Mouse (Mus musculus): ENCODE data around the gene Nanog. TPM values are rescaled to one million over a fixed set of nuclear protein-coding genes. Genes with fewer than 3 reads are reported as not detected.
A peak's percentile ranks its signal among the peaks of the same experiment; 100 is the strongest.
"Not testable (repeated sequence)": the region's sequence is repeated elsewhere in the genome, so short reads cannot be mapped to it uniquely, and the experiment has no call there.

The Nanog gene
- not detected for total RNA-seq (2021)
- long read RNA-seq, experiment 1: 0 reads
- long read RNA-seq, experiment 2: 0 reads

DNA sequence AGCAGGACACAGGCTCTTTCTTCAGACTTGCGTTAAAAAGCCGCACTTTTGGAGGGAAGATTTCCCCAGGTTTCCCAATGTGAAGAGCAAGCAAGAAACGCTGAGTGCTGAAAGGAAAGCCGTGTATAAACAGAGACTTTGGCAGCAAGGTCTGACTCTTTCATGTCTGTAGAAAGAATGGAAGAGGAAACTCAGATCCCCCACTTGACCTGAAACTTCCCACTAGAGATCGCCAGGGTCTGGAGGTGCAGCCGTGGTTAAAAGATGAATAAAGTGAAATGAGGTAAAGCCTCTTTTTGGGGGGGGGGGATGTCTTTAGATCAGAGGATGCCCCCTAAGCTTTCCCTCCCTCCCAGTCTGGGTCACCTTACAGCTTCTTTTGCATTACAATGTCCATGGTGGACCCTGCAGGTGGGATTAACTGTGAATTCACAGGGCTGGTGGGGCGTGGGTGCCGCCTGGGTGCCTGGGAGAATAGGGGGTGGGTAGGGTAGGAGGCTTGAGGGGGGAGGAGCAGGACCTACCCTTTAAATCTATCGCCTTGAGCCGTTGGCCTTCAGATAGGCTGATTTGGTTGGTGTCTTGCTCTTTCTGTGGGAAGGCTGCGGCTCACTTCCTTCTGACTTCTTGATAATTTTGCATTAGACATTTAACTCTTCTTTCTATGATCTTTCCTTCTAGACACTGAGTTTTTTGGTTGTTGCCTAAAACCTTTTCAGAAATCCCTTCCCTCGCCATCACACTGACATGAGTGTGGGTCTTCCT, at the start of gene Nanog:
Gene Nanog, plus strand, starts transcription at position 454 of the 765 bp plus-strand sequence.
- DNase-seq (ENCODE audit: low spot score in 2 of 2): no peak

DNA sequence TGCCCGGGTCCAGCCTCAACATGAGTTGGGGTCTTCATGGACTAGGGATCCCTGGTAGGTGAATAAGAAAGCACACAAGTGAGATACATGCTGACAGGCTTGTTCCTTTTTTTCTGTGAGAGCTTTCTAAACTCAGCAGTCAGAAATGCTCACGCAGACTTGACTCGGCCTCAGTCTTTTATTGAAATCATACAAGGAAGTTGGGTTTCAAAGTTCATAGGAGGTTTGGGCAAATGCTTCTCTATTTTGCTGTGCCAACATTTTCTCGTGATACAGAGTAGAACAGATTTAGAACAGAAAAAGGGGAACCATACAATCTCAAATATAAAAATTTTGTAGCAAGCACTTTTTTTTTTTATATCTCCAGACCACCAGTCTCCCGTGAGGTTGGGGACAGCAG, 49.7 kb upstream of the Nanog start:
- no peak for DNase-seq (ENCODE audit: low spot score in 2 of 2)

DNA sequence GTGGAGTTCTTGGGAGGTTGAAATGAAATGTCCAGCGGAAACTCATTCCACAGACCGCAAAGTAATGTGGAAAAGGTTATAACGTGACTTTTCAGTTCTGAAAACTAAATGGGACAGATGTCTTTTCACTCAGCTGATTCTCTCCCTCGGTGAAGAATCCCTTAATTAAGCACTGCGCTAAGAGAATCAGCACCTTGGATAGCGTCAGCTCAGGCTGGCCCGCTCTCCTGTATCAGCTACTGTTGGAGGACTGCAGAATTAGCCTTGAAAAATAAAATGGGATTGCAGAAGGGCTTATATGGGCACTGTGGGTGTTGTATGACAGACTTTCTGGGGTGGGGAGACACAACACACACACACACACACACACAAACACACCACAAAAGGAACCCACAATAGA, 47.7 kb upstream of the Nanog start:
- DNase-seq (ENCODE audit: low spot score in 2 of 2): no peak

DNA sequence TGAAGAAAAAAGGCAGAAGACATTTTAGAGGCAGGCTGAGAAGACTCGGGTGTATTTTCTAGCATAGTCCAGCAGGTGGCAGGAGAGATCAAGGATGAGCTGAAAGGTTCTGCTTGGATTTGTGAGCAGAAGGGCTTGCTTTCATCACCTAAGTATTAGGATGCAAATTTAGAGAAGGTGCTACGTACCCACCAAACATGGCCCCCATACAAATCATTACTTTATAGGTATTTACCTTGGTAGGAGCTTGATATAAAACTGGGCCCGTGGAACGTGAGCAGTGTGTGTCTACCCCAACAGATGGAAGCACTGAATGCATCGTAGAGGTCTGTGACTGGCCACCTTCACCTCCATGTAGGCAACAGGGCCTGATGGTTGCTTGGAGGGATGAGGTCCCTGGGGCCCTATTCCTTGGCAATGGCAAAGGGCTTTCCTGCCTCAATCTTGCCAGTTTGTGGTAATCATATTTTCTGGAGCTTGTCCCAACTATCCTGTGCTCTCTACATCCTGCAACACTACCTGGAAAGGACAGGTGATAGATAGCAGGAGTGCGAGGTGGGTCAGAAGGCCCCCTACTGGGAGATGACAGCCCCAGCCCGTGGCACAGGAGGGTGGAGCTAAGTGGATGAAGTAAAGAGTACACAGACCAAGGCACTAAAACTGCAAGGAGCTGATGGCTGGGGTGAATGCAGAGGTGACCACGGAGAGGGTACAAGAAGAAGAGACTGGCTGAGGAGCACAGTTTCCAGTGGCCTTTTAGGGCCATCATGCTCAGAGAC, 46.5 kb upstream of the Nanog start:
- DNase-seq (ENCODE audit: low spot score in 2 of 2): peak in 1 of 2 experiments; percentile 20

DNA sequence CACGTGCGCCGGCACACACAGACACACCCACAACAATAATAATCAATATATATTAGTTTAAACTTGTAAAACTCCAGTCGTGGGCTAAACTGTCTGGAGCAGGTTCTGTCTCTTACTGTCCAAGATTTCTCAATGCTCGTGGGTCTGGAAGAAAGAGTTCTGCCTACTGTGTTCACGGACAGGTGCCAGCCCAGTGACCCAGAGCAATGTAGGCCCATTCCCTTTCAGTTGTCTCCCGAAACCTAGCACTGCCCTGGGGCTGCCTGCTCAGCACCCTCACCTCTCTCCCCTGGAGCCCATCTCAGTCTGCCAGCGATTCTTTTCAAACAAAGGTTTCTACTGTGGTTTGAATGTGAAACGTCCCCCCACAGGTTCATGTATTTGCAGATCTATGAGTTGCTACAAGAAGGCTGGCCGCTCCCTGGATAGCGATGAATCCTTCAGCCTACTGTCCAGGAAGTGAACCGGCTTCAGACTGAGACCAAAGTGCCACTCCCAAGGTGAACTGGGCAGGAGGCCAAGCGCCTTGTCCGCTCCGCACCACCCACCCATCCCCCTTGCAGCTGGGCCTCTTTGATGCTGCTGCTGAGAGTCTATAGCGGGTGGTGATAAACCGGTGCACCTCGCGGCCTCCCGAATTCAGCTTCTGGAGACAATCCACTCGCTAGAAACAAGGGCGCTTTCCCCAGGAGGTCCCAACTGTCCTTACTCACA, 44.6 kb upstream of the Nanog start:
- DNase-seq (ENCODE audit: low spot score in 2 of 2): no peak

DNA sequence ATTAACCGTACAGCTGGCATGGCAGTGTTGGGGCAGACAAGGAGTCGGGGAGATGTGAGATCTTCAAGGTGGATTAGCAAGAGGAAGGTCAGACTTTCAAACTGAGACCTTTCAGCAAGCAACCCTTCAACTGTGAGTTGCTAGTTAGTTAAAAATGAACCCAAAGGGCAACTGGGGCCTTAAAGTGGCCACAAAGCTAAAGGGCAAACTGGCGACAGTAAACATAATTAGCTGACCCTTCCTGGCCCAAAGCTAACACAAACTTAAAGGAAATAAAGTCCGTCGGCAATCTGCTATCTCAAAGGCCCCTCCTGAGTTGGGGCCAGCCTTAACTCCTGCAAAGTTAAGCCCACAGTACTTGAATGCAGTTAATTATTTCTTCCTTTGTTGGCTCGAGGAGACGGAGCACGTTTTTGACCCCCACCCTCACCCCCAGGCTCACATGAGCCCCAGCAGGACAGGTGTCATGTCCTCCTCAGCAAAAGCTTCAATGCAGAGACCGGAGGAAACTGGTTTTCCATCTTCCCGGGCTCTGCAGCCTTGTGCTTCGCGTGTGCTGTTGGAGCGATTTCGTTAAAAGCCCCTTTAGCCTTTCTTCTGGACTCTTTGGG, 43.6 kb upstream of the Nanog start:
- no peak for DNase-seq (ENCODE audit: low spot score in 2 of 2)

DNA sequence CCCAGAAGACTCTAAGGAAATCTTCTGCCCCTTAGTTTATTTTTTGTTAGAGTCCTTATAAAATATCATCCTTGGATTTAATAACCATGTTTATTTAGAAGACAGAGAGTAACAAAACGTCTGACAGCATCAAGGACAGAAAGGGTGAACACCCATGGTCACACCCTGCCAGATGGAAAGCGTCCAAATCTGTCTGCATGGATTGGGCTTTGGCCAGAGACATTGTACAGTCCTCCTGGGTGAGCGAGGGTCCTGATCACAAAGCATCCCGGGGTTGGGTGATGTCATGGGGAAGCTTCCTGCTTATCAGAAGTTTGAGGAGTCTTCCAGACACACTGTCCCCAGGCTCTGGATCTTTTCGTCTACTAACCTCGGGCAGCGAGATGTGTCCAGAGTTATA, 41.4 kb upstream of the Nanog start:
- DNase-seq (ENCODE audit: low spot score in 2 of 2): no peak

DNA sequence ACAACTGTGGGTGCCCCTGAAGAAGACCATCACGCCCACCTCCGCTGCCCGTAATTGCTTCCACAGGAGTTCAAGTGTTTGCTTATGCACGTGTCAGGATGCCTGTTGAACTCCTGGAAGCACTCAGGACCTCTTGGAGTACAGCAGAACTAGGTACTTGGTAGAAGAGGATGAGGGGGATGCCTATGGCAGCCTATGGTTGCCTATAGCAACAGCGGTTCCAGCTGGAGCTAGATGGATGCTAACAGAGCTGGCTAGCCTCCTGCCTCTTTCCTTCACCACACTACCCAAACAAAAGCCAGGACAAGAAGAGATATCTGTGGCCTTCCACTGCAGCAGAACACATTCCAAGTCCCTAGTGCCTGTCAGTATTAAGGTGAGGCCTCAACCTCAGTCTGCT, 39.6 kb upstream of the Nanog start:
- DNase-seq (ENCODE audit: low spot score in 2 of 2): no peak

DNA sequence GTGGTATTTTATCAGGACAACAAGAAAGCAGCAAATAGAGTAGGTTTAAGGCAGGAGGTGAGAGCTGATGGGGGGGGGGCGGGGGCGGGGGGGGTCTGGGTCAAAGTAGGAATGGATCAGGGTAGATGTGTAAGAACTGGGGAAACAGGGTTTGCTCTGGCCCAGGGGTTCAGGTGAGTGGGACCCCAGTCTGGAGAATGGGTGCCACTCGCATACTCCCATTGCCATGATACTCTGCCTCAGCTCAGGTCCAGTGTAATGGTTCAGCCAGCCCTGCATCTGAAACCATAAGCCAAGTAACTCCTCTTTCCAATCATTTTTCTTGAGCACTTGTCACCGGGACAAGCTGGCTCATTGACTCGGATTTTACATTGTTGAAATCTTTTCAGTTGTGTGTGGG, 38.5 kb upstream of the Nanog start:
- no peak for DNase-seq (ENCODE audit: low spot score in 2 of 2)

DNA sequence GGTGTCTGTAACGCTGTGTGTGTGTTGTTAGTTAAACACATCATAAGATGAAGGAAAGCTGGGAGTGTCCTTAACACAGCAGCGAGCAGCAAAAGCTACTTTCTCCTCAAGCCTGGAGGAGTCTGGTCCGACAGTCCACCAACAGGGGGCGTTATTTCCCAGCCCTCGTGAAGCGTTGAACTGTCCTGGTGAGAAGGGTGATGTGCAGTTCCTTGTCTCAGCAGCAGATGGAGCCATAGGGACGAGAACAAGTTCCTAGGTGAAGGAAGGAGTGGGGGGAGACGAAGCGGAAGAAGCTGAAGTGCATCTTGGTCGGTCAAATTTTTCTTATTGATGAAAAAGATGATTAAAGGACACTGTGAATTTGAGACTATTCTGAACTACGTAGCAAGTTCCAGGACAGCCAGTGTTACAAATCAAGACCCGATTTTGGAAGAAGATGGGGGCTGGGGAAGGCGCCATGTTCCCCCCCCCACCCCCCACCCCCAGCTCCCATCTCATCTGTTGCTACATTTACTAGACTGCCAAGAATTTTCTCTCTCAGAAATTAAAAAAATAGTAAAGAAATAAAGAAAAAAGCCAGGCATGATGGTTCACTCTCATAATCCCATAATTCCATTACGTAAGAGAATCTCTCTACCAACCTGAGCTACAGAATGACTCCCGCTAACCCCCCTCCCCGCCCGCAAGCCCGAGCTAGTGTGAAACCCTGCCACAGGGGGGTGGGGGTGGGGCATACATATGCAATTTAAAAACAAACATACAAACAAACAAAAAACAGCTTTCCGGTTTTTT, 37.7 kb upstream of the Nanog start:
- peak; percentile 80 to 84 for DNase-seq (ENCODE audit: low spot score in 2 of 2)

DNA sequence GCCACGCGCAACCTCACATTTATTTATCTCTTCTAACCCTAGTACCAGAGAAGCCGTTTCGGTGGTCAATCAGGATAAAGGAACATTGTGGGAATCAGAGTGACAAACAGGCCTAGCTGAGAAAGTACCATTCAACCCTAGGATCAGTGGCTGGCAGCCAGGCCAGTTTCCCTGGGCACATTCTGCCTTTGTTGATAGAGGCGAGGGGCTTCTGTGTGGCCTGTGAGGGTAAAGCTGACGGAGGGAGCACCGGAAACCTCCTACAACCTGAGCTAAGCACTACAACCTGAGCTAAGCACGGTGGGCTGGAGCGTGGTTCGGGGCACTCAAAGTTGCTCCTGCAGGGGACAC, 37.1 kb upstream of the Nanog start:
- DNase-seq (ENCODE audit: low spot score in 2 of 2): no peak

DNA sequence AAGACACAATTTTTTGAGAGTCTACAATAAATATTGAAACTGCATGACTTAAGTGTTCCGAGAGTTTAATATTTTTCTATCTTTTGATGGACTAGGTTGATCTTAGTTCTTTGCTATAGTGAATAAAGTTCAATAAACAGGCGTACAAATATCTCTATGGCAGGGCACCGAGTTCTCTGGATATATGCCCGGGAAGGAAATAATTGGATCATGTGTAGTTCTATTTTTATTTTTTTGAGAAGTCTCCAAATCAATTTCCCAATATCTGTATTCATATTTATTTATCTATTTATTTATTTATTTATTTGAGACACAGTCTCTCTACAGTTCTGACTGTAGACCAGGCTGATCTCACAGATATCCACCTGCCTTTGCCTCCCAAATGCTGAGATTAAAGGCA, 36.4 kb upstream of the Nanog start:
- no peak for DNase-seq (ENCODE audit: low spot score in 2 of 2)

DNA sequence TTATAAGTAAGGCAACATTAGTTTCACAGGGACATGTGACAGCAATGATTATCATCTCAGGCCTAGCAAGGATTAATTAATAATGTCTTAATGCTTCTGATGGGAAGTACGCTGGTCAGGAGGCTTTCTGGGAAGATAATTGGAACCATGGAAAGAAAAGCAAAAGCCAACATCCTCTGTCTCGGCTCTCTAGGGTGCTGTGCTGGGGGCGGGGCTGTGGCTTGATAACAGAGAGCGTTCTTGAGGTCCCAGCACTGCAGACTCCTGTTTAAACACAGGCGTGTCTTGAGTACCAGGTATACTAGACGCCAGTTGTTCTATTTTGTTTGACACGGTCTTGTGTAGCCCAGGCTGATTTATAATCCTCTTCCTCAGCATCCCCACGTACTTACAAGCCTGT, 34.5 kb upstream of the Nanog start:
- DNase-seq (ENCODE audit: low spot score in 2 of 2): no peak

DNA sequence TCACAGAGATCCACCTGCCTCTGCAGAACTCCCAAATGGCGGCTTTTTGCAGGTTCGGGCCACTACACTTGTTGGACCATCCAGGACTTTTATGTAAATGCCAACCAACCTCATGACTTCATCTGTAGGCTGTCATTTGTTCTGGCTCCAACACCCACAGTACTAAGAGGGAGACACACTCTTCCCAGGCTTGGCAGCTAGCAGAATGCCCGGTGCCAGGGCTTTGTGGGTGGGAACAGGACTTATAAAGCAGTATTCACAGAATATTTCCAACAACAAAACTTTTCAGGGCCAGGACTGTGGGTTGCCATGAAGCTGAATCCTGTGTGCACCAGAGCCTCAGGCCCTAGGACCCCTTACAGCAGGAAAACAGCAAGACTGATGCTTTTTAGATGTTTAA, 24.6 kb upstream of the Nanog start:
- no peak for DNase-seq (ENCODE audit: low spot score in 2 of 2)

DNA sequence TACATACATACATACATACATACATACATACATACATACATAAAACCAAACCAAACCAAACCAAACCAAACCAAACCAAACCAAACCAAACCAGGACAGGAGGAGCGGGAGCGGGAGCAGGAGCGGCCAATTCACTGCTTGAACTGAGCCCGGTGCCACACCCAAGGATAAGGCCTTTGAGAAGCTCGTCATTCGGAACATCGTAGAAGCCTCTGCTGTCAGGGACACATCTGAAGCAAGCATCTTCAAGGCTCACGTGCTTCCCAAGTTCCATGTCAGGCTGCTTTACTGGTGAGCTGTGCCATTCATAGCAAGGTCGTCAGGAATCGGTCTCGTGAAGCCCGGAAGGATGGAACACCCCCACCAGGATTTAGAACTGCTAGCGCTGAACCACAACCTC, 20.6 kb upstream of the Nanog start:
- DNase-seq (ENCODE audit: low spot score in 2 of 2): no peak

DNA sequence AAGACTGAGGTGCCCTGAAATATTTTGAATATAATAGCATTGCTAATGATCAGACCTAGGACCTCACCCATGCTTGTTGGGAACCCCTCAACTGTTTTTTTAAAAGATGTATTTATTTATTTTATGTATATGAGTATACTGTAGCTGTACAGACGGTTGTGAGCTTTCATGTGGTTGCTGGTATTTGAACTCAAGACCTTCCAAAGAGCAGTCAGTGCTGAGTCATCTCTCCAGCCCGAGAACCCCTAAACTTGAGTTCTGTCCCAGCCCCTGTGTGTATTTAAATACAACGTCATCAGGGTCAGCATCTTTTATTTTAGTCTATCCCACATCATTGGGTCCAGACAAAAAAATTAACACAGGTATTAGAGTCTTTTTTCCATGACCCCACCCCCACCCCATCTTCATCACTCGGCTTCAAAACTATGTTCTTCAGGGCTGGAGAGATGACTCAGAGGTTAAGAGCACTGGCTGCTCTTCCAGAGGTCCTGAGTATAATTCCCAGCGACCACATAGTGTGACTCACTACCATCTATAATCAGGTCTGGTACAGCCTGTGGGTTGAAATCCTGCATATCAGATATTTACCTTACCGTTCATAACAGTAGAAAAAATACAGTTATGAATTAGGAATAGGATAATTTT, 17.8 kb upstream of the Nanog start:
- no peak for DNase-seq (ENCODE audit: low spot score in 2 of 2)

DNA sequence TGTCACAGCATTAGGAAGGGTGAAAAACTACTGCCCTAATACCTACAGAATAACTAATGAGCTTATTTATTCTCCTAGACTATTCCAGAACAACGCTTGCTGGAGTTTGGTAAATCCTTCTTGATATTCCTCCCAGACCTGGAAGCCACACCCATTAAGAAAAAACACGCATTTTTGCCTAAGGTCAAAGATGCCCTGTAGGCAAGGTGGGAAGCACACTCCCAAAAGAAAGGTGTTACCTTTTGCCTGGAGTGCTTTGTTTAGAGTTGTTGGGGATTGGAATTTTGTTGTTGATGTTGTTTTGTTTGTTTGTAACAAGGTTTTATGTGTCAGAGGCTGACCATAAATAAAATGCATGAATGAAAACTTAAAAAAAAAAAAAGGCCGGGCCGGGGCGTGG, 17.2 kb upstream of the Nanog start:
- DNase-seq (ENCODE audit: low spot score in 2 of 2): no peak

DNA sequence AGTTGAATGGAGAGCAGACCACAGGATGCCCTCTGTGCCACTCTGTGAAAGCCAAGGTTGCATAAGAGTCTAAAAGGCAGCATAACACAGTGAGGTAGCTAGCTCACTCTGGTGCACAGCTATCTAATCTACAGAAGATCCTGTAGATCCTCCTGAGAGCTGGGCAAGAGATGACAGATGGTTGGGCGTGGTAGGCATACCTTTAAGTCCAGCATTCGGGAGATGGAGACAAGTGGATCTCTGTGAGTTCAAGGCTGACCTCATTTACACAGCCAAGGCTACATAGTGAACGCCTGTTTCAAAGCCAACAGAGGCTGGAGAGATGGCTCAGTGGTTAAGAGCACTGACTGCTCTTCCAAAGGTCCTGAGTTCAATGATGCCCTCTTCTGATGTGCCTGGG, 11.9 kb upstream of the Nanog start:
- no peak for DNase-seq (ENCODE audit: low spot score in 2 of 2)

DNA sequence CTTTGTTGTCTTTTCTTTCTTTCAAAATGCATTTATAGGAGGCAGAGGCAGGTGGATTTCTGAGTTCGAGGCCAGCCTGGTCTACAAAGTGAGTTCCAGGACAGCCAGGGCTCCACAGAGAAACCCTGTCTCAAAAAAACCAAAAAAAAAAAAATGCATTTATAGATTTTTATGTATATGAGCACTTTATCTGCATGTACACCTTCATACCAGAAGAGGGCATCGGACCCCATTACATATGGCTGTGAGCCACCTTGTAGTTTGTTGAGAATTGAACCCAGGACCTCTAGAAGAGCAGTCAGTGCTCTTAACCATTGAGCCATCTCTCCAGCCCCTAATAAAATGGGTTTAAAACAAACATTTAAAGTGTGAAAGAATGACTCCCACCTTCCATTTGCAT, 7.7 kb upstream of the Nanog start:
- DNase-seq (ENCODE audit: low spot score in 2 of 2): not testable (repeated sequence)

DNA sequence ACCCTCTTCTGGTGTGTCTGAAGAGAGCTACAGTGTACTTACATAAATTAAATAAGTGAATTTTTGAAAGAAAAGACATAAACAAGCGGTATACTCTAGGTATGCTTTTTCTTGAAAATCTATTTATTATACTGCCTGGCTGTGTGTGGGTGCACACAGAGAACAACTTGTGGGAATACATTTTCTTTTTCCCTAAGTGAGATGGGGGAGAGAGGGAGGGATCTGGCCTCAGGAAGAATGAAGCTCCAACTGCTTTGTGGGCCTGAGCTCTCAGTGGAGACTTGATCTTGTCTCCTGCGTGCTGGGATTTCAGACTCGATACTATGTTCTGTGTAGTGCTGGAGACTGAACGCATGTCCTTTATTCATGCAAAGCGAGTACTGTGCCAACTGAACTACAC, 5.5 kb upstream of the Nanog start:
- no peak for DNase-seq (ENCODE audit: low spot score in 2 of 2)

All from adrenal gland, adult 18-20 months (tissue).